Mouse (Mus musculus) liver, postnatal 0 days (tissue): ENCODE results near the gene Neurod4.

Experiments
- CTCF ChIP-seq: sonication (generic); IDR thresholded peaks from 2 replicates; pipeline ENCODE4 v1.5.1; 2016; ENCODE audit warnings: antibody characterized with exemption, low read depth
- EP300 ChIP-seq: IDR thresholded peaks from 2 replicates; pipeline ENCODE4 v1.6.1; 2016; ENCODE audit warnings: antibody characterized with exemption, low read depth, mild to moderate bottlenecking

GRCm38 (mm10) chr10:130232117-130232516 lies 47.9 kb downstream of the Neurod4 start:
- TF ChIP-seq CTCF (no peak), EP300 (no peak)
